Mouse (Mus musculus) heart, embryonic 16.5 days (tissue): Measurements from ENCODE around the gene Alms1. TPM values are rescaled to one million over a fixed set of nuclear protein-coding genes. Genes with fewer than 3 reads are reported as not detected.

Experiments used
- ATAC-seq: fragments of 200-750 bp; cut with Nextera tagmentation; replicated peaks from 2 replicates; pipeline ENCODE4 v1.8.0; 2017; ENCODE audit warnings: moderate number of reproducible peaks; ENCODE audit not compliant: insufficient read depth, low FRiP score; ENCODE audit errors: extremely low read depth
- H3K27ac ChIP-seq: fragments of 300-500 bp; sonication (generic); 2 replicates; pipeline ENCODE4 v1.5.1; 2014; ENCODE audit warnings: mild to moderate bottlenecking, low read length, control low read depth, moderate library complexity
- H3K27me3 ChIP-seq: fragments of 300-500 bp; sonication (generic); 2 replicates; pipeline ENCODE4 v1.6.1; 2014; ENCODE audit warnings: low read length, mixed read lengths; ENCODE audit not compliant: control insufficient read depth, insufficient read depth
- H3K36me3 ChIP-seq: fragments of 300-500 bp; sonication (generic); 2 replicates; pipeline ENCODE4 v1.6.1; 2014; ENCODE audit not compliant: control insufficient read depth, insufficient read depth
- H3K4me1 ChIP-seq: fragments of 300-500 bp; sonication (generic); 2 replicates; pipeline ENCODE4 v1.6.1; 2014; ENCODE audit warnings: low read length, mixed read lengths; ENCODE audit not compliant: control insufficient read depth, insufficient read depth
- H3K4me2 ChIP-seq: fragments of 300-500 bp; sonication (generic); 2 replicates; pipeline ENCODE4 v1.6.1; 2014; ENCODE audit warnings: low read depth, mild to moderate bottlenecking, control low read depth, low read length
- H3K4me3 ChIP-seq: fragments of 300-500 bp; sonication (generic); 2 replicates; pipeline ENCODE4 v1.5.1; 2014; ENCODE audit warnings: mild to moderate bottlenecking, control low read depth, low read length
- H3K9ac ChIP-seq: fragments of 300-500 bp; sonication (generic); 2 replicates; pipeline ENCODE4 v1.6.1; 2014; ENCODE audit warnings: low read length, control low read depth
- H3K9me3 ChIP-seq: fragments of 300-500 bp; sonication (generic); replicated peaks from 2 replicates; pipeline ENCODE4 v1.6.1; 2016; ENCODE audit warnings: low read length; ENCODE audit not compliant: control insufficient read depth
- WGBS: fragments of 180-500 bp; shearing (Covaris S2); extraction: QIAGEN DNeasy Blood & Tissue Kit; methylation state at CpG from one replicate; pipeline ENCODE4 v1.1.7; 2014; 5-methylcytosine and 5-hydroxymethylcytosine counted together
- polyA plus RNA-seq: library from polyadenylated mRNA; unstranded; fragments of >200 nt; fragmentation: Nextera tagmentation; extraction: Ambion mirVana; gene quantifications from 2 replicates; pipeline ENCODE4 v1.2.1, GENCODE M21; 2015

Gene Alms1
- polyA plus RNA-seq, 1 experiment from 2014 or later = 2.5 TPM

DNA sequence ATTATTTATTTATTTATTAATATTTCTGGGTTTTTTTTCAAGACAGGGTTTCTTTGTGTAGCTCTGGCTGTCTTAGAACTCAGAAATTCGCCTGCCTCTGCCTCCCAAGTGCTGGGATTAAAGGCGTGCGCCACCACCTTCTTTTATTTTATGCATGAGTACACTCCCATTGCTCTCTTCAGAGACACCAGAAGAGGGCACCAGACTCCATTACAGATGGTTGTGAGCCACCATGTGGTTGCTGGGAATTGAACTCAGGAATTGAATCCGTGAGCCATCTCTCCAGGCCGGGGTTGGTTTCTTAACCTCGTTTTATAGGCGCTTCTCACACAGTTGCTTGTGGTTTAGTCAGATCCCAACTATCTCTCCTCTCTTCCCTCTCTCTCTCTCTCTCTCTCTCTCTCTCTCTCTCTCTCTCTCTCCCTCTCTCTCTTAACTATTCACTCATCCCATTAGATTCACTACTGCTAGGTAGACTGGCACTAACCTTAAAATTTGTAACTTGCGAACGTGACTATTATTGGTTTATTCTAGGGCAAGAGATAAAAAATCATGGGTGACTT, 445 bp upstream of the Alms1 start:
- peak overlapping the region; percentile 93 for H3K4me3 ChIP-seq
- H3K9ac ChIP-seq = no peak overlapping the region
- WGBS = 36% methylated on average over 9 of the region's 9 CpGs
- ATAC-seq = no peak
- no peaks in the 10 kb centered on the region for H3K36me3 ChIP-seq
- no peaks in the 10 kb centered on the region for H3K9me3 ChIP-seq
- no peak overlapping the region for H3K27ac ChIP-seq
- peak overlapping the region; percentile 93 for H3K4me2 ChIP-seq
- peaks cover 14% of the 10 kb centered on the region for H3K4me1 ChIP-seq
- H3K27me3 ChIP-seq = no peaks in the 10 kb centered on the region

DNA sequence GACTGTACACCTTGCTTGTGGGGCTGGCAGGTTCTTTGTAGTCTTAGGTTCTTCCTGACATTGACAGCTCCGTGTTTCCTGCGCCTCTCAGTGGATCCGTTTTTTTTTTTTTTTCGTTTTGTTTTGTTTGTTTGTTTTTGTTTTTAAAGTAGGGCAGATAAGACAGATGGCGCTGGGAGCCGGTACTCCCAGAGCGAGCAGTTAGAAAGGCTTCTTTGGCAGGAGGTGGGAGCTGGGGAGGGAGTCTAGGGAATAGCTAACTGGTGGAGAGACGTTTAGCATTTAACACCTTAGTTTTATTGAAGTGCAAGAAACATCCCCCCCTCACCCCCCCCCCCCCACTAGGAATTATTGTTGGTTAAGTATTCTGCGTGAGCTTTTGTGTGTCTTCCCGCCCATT, 833 bp downstream of the Alms1 start:
- Histone ChIP-seq H3K36me3 (no peaks in the 10 kb centered on the region), H3K27me3 (no peaks in the 10 kb centered on the region), H3K9ac (peak overlapping the region; percentile 90), H3K4me1 (peaks cover 14% of the 10 kb centered on the region), H3K4me2 (peak overlapping the region; percentile 93), H3K9me3 (no peaks in the 10 kb centered on the region), H3K4me3 (peak overlapping the region; percentile 93), H3K27ac (peak overlapping the region; percentile 75)
- WGBS = under 1% methylated on average over 10 of the region's 10 CpGs
- no peak for ATAC-seq

DNA sequence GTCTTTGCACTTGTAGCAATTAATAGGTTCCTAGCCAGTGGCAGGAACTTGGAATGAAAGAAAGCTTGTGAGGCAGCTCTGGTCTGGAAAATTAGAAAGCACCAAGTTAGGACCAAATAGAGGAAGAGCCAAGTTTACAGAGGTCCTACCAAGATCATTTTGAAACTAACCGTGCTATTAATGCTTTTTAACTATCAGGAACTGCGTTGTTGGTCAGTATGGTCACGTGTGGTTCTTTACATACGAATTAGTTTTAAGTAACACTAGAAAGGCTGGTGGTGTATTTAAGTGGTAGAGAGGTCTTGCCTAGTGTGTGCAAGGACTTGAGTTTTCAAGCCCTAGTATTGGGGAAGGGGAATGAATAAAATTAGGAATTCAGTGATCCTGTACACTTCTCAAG, 1.2 kb downstream of the Alms1 start:
- peak overlapping the region; percentile 93 for H3K4me3 ChIP-seq
- H3K36me3 ChIP-seq = no peaks in the 10 kb centered on the region
- no peaks in the 10 kb centered on the region for H3K9me3 ChIP-seq
- WGBS = 15% methylated on average over 4 of the region's 4 CpGs
- peak overlapping the region; percentile 93 for H3K4me2 ChIP-seq
- no peak for ATAC-seq
- no peaks in the 10 kb centered on the region for H3K27me3 ChIP-seq
- peak overlapping the region; percentile 90 for H3K9ac ChIP-seq
- H3K4me1 ChIP-seq = peaks cover 14% of the 10 kb centered on the region
- H3K27ac ChIP-seq = no peak overlapping the region

DNA sequence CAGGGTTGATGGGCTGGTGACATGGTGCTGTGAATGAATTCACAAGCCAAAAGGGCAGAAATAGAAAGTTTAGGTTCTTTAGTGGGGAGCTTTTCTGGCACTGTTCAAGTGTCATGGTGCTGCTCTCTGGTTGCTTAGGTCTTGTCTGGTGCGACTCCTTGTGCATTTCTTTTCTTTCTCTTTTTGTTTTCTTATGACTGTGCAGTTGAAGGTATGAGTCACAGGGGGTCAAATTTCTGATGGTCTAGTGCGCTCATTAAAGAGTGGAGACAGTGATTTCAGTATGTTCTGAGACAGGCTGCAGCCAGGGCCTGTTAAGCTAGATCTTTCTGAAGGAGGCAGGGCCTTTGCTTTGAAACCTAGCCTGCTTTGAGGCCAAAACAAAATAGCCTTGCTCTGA, 2.8 kb downstream of the Alms1 start:
- H3K9ac ChIP-seq = no peak overlapping the region
- H3K4me3 ChIP-seq = no peak overlapping the region
- 59% methylated on average over 2 of the region's 2 CpGs for WGBS
- peaks cover 14% of the 10 kb centered on the region for H3K4me1 ChIP-seq
- no peak for ATAC-seq
- no peaks in the 10 kb centered on the region for H3K27me3 ChIP-seq
- H3K27ac ChIP-seq = no peak overlapping the region
- no peaks in the 10 kb centered on the region for H3K9me3 ChIP-seq
- no peak overlapping the region for H3K4me2 ChIP-seq
- H3K36me3 ChIP-seq = no peaks in the 10 kb centered on the region

DNA sequence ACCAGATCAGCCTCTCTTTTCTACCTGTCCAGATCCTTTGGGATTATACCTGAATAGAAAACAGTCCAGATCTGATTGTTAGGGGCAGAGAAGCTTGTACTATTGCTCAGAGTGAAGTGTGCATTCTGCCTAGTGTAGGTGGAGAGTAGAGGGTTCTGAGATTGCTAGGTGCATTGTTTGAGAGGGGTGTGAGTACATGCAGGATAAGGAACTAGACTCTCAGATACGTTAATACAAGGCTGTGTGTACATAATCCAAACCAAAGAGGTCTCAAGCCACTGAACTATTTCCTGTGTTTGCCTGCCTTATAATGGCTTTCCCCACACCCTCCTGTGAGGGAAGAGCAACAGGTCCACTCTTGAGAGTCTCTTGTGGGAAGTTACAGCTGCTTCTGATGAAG, 12.0 kb downstream of the Alms1 start:
- no peak overlapping the region for H3K4me2 ChIP-seq
- no peak overlapping the region for H3K27ac ChIP-seq
- no peak overlapping the region for H3K4me3 ChIP-seq
- no peaks in the 10 kb centered on the region for H3K36me3 ChIP-seq
- WGBS = 36% methylated on average over 1 of the region's 1 CpGs
- H3K9ac ChIP-seq = no peak overlapping the region
- no peak for ATAC-seq
- no peaks in the 10 kb centered on the region for H3K9me3 ChIP-seq
- no peaks in the 10 kb centered on the region for H3K4me1 ChIP-seq
- no peaks in the 10 kb centered on the region for H3K27me3 ChIP-seq

DNA sequence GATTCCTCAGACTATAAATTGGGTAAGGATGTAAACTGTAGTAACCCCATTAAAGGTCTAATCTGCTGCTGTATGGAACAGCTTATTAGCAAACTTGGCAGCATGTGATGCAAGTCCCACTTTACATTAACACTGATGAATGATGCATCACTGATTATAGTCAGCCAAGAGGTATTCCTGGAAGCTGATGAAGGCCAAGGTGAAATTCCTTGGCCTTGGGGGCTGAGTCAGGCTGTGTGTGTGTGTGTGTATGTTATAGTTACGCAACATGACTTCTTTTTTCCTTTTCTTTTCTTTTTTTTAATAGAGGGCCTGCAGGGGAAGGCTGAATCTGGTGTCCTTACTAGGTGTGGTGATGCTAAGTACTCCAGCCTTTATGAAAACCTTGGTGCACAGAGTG, 23.2 kb downstream of the Alms1 start:
- 92% methylated on average over 1 of the region's 1 CpGs for WGBS
- Histone ChIP-seq H3K27me3 (no peaks in the 10 kb centered on the region), H3K36me3 (peaks cover 21% of the 10 kb centered on the region; the same call in 1 of the 2 replicates), H3K4me3 (no peak overlapping the region), H3K9me3 (no peaks in the 10 kb centered on the region), H3K4me1 (no peaks in the 10 kb centered on the region), H3K27ac (no peak overlapping the region), H3K4me2 (no peak overlapping the region), H3K9ac (no peak overlapping the region)
- ATAC-seq = no peak

DNA sequence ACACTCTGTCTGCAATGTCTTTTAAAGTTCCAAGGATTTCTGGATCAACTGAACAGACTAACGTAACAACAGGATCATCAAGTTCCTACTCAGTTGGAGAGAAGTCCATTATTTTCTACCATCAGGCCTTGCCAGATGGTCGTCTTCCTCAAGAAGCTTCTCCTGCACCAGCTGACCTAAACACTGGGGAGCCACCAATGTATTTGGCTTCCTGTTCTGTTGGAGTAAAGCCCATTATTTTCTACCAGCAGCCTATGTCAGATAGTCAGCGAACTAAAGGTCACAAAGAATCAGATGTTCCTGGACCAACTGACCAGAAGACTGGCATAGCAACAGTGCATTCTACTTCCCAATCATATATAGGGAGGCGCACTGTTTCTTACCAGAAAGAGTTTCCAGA, 33.5 kb downstream of the Alms1 start:
- 93% methylated on average over 4 of the region's 4 CpGs for WGBS
- Histone ChIP-seq H3K4me1 (no peaks in the 10 kb centered on the region), H3K4me2 (no peak overlapping the region), H3K4me3 (no peak overlapping the region), H3K9me3 (no peaks in the 10 kb centered on the region), H3K27ac (no peak overlapping the region), H3K9ac (no peak overlapping the region), H3K36me3 (peaks cover 44% of the 10 kb centered on the region), H3K27me3 (no peaks in the 10 kb centered on the region)
- no peak for ATAC-seq

DNA sequence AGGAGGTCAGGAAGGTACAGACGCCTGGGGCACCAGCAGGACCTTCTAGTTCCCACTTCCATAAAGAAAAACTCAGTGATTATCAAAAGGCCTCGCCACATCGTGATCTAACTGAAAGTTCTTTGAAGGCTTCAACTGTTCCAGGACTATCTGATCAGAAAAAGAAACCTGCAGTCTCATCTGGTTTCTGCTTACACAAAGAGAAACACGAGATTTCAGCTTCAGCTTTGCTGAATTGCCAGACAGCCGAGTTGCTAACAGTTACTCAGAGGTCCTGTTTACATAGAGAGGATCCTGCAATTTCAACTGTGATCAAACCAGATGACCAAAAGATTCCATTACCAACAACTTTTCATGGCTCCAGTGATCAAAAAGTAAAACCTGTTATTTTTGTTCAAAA, 34.3 kb downstream of the Alms1 start:
- peaks cover 44% of the 10 kb centered on the region for H3K36me3 ChIP-seq
- WGBS = 86% methylated on average over 5 of the region's 5 CpGs
- no peaks in the 10 kb centered on the region for H3K27me3 ChIP-seq
- no peak overlapping the region for H3K9ac ChIP-seq
- H3K4me1 ChIP-seq = no peaks in the 10 kb centered on the region
- H3K4me3 ChIP-seq = no peak overlapping the region
- no peak overlapping the region for H3K4me2 ChIP-seq
- no peak overlapping the region for H3K27ac ChIP-seq
- ATAC-seq = no peak
- H3K9me3 ChIP-seq = no peaks in the 10 kb centered on the region

DNA sequence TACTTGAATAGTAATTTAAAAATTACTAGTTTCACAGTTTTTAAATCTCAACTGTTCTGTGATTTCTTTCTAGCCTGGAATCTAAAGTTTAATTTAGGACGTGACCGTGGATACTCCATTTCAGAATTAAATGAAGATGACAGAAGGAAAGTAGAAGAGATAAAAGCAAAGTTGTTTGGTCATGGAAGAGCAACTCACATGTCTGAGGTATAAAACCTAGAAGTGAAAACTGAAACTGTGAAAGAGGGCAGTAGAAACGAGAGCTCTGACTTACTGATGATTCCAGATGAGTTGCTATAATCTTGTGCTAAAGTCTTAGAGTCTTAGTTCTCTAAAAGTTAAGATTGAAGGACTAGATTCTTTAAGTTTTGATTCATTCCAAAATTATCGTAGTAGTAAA, 37.2 kb downstream of the Alms1 start:
- WGBS = 93% methylated on average over 4 of the region's 4 CpGs
- peaks cover 49% of the 10 kb centered on the region for H3K36me3 ChIP-seq
- ATAC-seq = no peak

More for the DNA sequence above, 37.2 kb downstream of the Alms1 start:
- Histone ChIP-seq H3K27ac (no peak overlapping the region), H3K27me3 (no peaks in the 10 kb centered on the region), H3K4me2 (no peak overlapping the region), H3K9me3 (no peaks in the 10 kb centered on the region), H3K4me1 (no peaks in the 10 kb centered on the region), H3K4me3 (no peak overlapping the region), H3K9ac (no peak overlapping the region)
